Mouse (Mus musculus) forebrain, embryonic 14.5 days (tissue): ENCODE measurements around the gene Slc7a11. TPM values are rescaled to one million over a fixed set of nuclear protein-coding genes. Genes with fewer than 3 reads are reported as not detected.

Source experiments
- ATAC-seq: fragments of 200-750 bp; cut with Nextera tagmentation; 2 replicates; pipeline ENCODE4 v1.8.0; 2017; ENCODE audit warnings: mild to moderate bottlenecking, moderate library complexity
- DNase-seq: peaks from one replicate; pipeline ENCODE4 v3.0.0-alpha.2; 2015; ENCODE audit warnings: low spot score
- H3K27ac ChIP-seq: fragments of 300-500 bp; sonication (generic); 2 replicates; pipeline ENCODE4 v1.5.1; 2014; ENCODE audit warnings: low read depth, mild to moderate bottlenecking, control low read depth, low read length, moderate library complexity
- H3K27me3 ChIP-seq: fragments of 300-500 bp; sonication (generic); replicated peaks from 2 replicates; pipeline ENCODE4 v1.6.1; 2014; ENCODE audit warnings: low read length, control low read depth, mixed read lengths; ENCODE audit not compliant: control insufficient read depth, insufficient read depth
- H3K36me3 ChIP-seq: fragments of 300-500 bp; sonication (generic); 2 replicates; pipeline ENCODE4 v1.6.1; 2014; ENCODE audit warnings: low read length, control low read depth; ENCODE audit not compliant: control insufficient read depth, insufficient read depth
- H3K4me1 ChIP-seq: fragments of 300-500 bp; sonication (generic); 2 replicates; pipeline ENCODE4 v1.6.1; 2014; ENCODE audit warnings: antibody characterized with exemption, low read length, control low read depth; ENCODE audit not compliant: control insufficient read depth, insufficient read depth
- H3K4me2 ChIP-seq: fragments of 300-500 bp; sonication (generic); 2 replicates; pipeline ENCODE4 v1.6.1; 2014; ENCODE audit warnings: mild to moderate bottlenecking, control low read depth, low read length
- H3K4me3 ChIP-seq: fragments of 300-500 bp; sonication (generic); 2 replicates; pipeline ENCODE4 v1.5.1; 2014; ENCODE audit warnings: low read depth, low read length, control low read depth
- H3K9ac ChIP-seq: fragments of 300-500 bp; sonication (generic); 2 replicates; pipeline ENCODE4 v1.6.1; 2014; ENCODE audit warnings: mild to moderate bottlenecking, low read length, control low read depth, moderate library complexity
- H3K9me3 ChIP-seq: fragments of 300-500 bp; sonication (generic); replicated peaks from 2 replicates; pipeline ENCODE4 v1.6.1; 2016; ENCODE audit warnings: low read length, control low read depth, mixed read lengths; ENCODE audit not compliant: control insufficient read depth
- WGBS: fragments of 180-500 bp; shearing (Covaris S2); extraction: QIAGEN DNeasy Blood & Tissue Kit; methylation state at CpG from one replicate; pipeline ENCODE4 v1.1.7; 2014; 5-methylcytosine and 5-hydroxymethylcytosine counted together
- polyA plus RNA-seq: library from polyadenylated mRNA; unstranded; fragments of >200 nt; fragmentation: Nextera tagmentation; extraction: Ambion mirVana; gene quantifications from 2 replicates; pipeline ENCODE4 v1.2.1, GENCODE M21; 2014

Gene Slc7a11
- 1.9 and 3.0 TPM in 2 replicates for polyA plus RNA-seq

GRCm38 (mm10) chr3:50443421-50443916 is at the start of gene Slc7a11:
TSS of gene Slc7a11 (minus strand) at chr3:50443614.
- DNase-seq (peak; percentile 66), ATAC-seq (peak; percentile 83)
- H3K27me3 ChIP-seq = no peaks in the 10 kb centered on the region
- peak within 1 kb of the TSS; percentile 52 for H3K9ac ChIP-seq
- peaks cover 13% of the 10 kb centered on the region for H3K4me1 ChIP-seq
- peak within 1 kb of the TSS; percentile 19 for H3K4me3 ChIP-seq
- no peaks in the 10 kb centered on the region for H3K36me3 ChIP-seq
- peak within 1 kb of the TSS; percentile 56 for H3K4me2 ChIP-seq
- no peak within 1 kb of the TSS for H3K27ac ChIP-seq
- H3K9me3 ChIP-seq = no peaks in the 10 kb centered on the region
- WGBS = under 1% methylated on average over 11 of the region's 11 CpGs

DNA sequence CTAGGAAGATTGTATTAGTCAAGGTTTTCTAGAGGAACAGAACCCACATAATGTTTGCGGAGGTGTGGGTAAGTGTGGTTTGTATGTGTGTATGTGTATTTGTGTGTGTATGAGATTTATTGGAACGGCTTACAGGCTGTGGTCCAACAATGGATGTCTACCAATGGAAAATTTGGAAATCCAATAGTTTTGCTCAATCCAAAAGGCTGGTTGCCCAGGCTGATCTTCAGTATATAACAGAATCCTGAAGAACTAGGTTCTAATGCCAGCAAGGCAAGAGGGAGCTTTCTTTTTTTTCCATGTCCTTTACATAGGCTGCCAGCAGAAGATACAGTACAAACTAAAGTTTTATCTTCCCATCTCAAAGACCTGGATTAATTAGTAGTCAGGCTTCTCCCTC is 48.3 kb upstream of the Slc7a11 start:
- no peak for ATAC-seq
- no peak overlapping the region for H3K9ac ChIP-seq
- H3K27ac ChIP-seq = no peak overlapping the region
- no peaks in the 10 kb centered on the region for H3K4me1 ChIP-seq
- H3K36me3 ChIP-seq = no peaks in the 10 kb centered on the region
- WGBS = 96% methylated on average over 2 of the region's 2 CpGs
- no peak overlapping the region for H3K4me2 ChIP-seq
- no peaks in the 10 kb centered on the region for H3K9me3 ChIP-seq
- H3K4me3 ChIP-seq = no peak overlapping the region
- DNase-seq = no peak
- H3K27me3 ChIP-seq = no peaks in the 10 kb centered on the region

DNA sequence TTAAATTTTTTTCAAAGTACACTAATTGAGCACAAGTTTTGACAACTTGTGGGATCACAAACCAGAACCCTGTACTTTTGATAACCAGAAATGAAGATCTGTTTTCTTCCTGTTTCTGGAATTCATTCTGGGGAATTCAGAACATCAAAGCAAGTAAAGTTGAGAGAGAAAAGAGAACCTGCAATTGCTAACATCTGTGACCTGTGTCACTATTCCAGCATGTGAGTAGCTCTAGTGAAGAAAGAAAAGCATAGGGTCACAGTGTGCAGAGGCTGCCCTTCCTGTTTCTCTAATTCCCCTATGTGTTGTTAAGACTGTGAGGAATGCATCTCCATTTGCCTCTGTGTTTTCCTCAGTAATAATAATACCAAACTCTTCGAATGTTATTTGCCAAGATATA is 40.7 kb upstream of the Slc7a11 start:
- no peak overlapping the region for H3K9ac ChIP-seq
- no peak overlapping the region for H3K27ac ChIP-seq
- H3K9me3 ChIP-seq = no peaks in the 10 kb centered on the region
- no peaks in the 10 kb centered on the region for H3K36me3 ChIP-seq
- H3K4me2 ChIP-seq = no peak overlapping the region
- H3K27me3 ChIP-seq = no peaks in the 10 kb centered on the region
- ATAC-seq (no peak), DNase-seq (no peak)
- H3K4me3 ChIP-seq = no peak overlapping the region
- no peaks in the 10 kb centered on the region for H3K4me1 ChIP-seq
- WGBS = 95% methylated on average over 1 of the region's 1 CpGs

GRCm38 (mm10) chr3:50462223-50462622 is 18.8 kb upstream of the Slc7a11 start:
- no peaks in the 10 kb centered on the region for H3K27me3 ChIP-seq
- no peak for ATAC-seq
- H3K9me3 ChIP-seq = no peaks in the 10 kb centered on the region

GRCm38 (mm10) chr3:50457136-50457535 is 13.7 kb upstream of the Slc7a11 start:
- 87% methylated on average over 5 of the region's 5 CpGs for WGBS
- Histone ChIP-seq H3K36me3 (no peaks in the 10 kb centered on the region), H3K27ac (no peak overlapping the region), H3K4me2 (no peak overlapping the region), H3K4me1 (no peaks in the 10 kb centered on the region), H3K27me3 (no peaks in the 10 kb centered on the region), H3K9me3 (no peaks in the 10 kb centered on the region), H3K9ac (no peak overlapping the region), H3K4me3 (no peak overlapping the region)
- no peak for DNase-seq
- ATAC-seq = no peak

More at GRCm38 (mm10) chr3:50462223-50462622, 18.8 kb upstream of the Slc7a11 start:
- Histone ChIP-seq H3K4me3 (no peak overlapping the region), H3K9ac (no peak overlapping the region), H3K4me2 (no peak overlapping the region), H3K36me3 (no peaks in the 10 kb centered on the region), H3K27ac (no peak overlapping the region), H3K4me1 (no peaks in the 10 kb centered on the region)
- 91% methylated on average over 2 of the region's 2 CpGs for WGBS
- no peak for DNase-seq

DNA sequence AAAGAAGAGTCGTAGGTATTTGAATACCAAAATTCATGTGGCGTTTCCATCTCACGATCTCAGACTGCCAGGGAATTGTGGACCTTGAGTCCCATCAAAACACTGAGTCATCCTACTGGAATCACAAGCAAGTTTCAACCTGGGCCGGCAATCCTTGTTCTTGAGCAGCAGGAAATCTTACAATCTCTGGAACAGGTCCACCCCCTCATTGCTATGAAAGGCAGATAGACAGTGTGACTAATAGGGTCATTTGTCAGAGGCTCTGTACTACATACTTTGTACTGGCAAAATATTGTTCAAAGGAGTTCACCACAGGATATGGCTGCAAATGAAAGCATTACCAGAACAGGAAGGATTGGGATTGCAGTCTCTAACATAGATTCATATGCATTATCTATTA is 13.2 kb upstream of the Slc7a11 start:
- Histone ChIP-seq H3K4me2 (no peak overlapping the region), H3K27me3 (no peaks in the 10 kb centered on the region), H3K9ac (no peak overlapping the region), H3K36me3 (no peaks in the 10 kb centered on the region), H3K27ac (no peak overlapping the region), H3K4me1 (no peaks in the 10 kb centered on the region), H3K9me3 (no peaks in the 10 kb centered on the region), H3K4me3 (no peak overlapping the region)
- 74% methylated on average over 4 of the region's 4 CpGs for WGBS
- ATAC-seq = no peak
- DNase-seq = no peak

GRCm38 (mm10) chr3:50456023-50456422 is 12.6 kb upstream of the Slc7a11 start:
- H3K9ac ChIP-seq = no peak overlapping the region
- no peaks in the 10 kb centered on the region for H3K27me3 ChIP-seq
- no peaks in the 10 kb centered on the region for H3K9me3 ChIP-seq
- no peak overlapping the region for H3K4me3 ChIP-seq
- DNase-seq = no peak
- no peak overlapping the region for H3K27ac ChIP-seq
- no peak overlapping the region for H3K4me2 ChIP-seq
- H3K36me3 ChIP-seq = no peaks in the 10 kb centered on the region
- WGBS = 57% methylated on average over 1 of the region's 1 CpGs
- ATAC-seq = no peak
- H3K4me1 ChIP-seq = no peaks in the 10 kb centered on the region

- DNase-seq (no peak), ATAC-seq (no peak)
- WGBS = 61% methylated on average over 10 of the region's 10 CpGs
Measured at GRCm38 (mm10) chr3:50445050-50445775, 1.8 kb upstream of the Slc7a11 start.

DNA sequence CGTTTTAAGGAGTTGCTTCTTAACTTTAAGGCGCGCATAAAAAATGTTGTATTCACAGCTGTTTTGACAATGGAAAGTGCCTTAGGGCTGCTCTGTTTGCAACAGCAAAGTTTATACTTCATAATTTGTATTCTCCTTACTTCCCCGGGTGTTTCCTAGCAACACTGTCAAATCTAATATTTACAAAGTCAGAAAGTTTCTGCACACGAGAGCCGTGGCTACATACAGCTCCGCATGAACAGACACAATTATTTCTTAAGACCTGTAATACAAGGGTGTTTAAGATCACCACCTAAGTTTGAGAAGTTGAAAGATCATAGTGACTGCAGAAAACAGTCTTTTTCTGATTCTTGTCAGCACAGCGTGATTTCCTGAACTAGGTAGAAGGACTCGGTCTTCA is 528 bp upstream of the Slc7a11 start:
- Histone ChIP-seq H3K27ac (no peak overlapping the region), H3K4me2 (peak overlapping the region; percentile 56), H3K4me3 (peak overlapping the region; percentile 19), H3K27me3 (no peaks in the 10 kb centered on the region), H3K9ac (peak overlapping the region; percentile 52), H3K4me1 (peaks cover 13% of the 10 kb centered on the region), H3K9me3 (no peaks in the 10 kb centered on the region), H3K36me3 (no peaks in the 10 kb centered on the region)
- WGBS = 5% methylated on average over 9 of the region's 9 CpGs
- ATAC-seq (peak; percentile 22; the same call in 1 of the 2 replicates), DNase-seq (peak; percentile 11)

More at GRCm38 (mm10) chr3:50445050-50445775, 1.8 kb upstream of the Slc7a11 start:
- Histone ChIP-seq H3K4me3 (no peak overlapping the region), H3K36me3 (no peaks in the 10 kb centered on the region), H3K4me2 (no peak overlapping the region), H3K27me3 (no peaks in the 10 kb centered on the region), H3K4me1 (peaks cover 13% of the 10 kb centered on the region), H3K9ac (no peak overlapping the region), H3K9me3 (no peaks in the 10 kb centered on the region), H3K27ac (no peak overlapping the region)
